Mouse (Mus musculus) cerebellum, adult 2 months (tissue): Measurements from ENCODE around the gene Gm16181.

ENCODE experiments used
- CTCF ChIP-seq: fragments of 200-500 bp; IDR thresholded peaks from 2 replicates; pipeline ENCODE4 v1.5.1; 2011; ENCODE audit warnings: low read depth, mild to moderate bottlenecking, control low read depth, low read length, moderate library complexity, borderline replicate concordance; ENCODE audit not compliant: insufficient read depth
- POLR2A ChIP-seq: fragments of 200-500 bp; IDR thresholded peaks from 2 replicates; pipeline ENCODE4 v1.6.1; 2011; ENCODE audit warnings: low read length, control low read depth, borderline replicate concordance; ENCODE audit not compliant: insufficient read depth

- TF ChIP-seq POLR2A = no peak
- no peak for TF ChIP-seq CTCF
These were observed 47.3 kb upstream of the Gm16181 start for GRCm38 (mm10) chr17:35173329-35173728.
